Mouse (Mus musculus): ENCODE data around the gene Gstt1. TPM values are rescaled to one million over a fixed set of nuclear protein-coding genes. Genes with fewer than 3 reads are reported as not detected.
"Not testable (repeated sequence)": the region's sequence is repeated elsewhere in the genome, so short reads cannot be mapped to it uniquely, and the experiment has no call there.

Gene Gstt1
- polyA plus RNA-seq, 1 experiment from 2014 or later: 4.3 TPM

- WGBS: under 1% methylated on average over 47 of the region's 47 CpGs
- no peaks in the 10 kb centered on the region; the same call in 1 of the 2 replicates for H3K27me3 ChIP-seq (replicated peaks; ENCODE audit: low read depth, poor library complexity, severe bottlenecking)
- H3K36me3 ChIP-seq (replicated peaks): no peaks in the 10 kb centered on the region
- H3K4me3 ChIP-seq: peak within 1 kb of the TSS; percentile 72
- H3K4me1 ChIP-seq: peaks cover 12% of the 10 kb centered on the region
- no peaks in the 10 kb centered on the region for H3K9me3 ChIP-seq
- H3K27ac ChIP-seq (replicated peaks): peak within 1 kb of the TSS; percentile 75
- DNase-seq (ENCODE audit: low spot score): peak; percentile 97
Observed at GRCm38 (mm10) chr10:75772795-75773664, 25.4 kb downstream of the Gstt1 start, which contains the start of gene Ddt. TSS of gene Ddt (minus strand) at chr10:75773414.

DNA sequence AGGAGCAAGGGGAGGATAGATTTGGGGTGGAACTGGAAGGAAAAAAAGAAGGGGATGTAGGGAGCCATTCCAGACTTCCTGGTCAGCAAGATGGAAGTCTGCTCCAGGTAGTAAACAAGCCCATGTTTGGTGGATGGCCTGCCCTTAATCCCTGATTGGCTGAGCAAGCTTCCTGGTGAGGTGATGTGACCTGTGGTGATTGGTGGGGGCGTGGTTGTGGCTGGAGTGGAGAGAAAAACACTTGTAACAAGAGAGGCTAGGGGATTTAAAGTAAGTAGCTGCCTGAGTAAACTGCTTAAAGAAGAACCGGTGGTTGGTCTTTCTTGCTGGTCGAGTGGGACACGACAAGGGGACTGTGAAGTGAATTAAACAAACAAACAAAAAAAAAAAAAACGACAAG lies 30.6 kb downstream of the Gstt1 start:
- H3K4me1 ChIP-seq: peaks cover 26% of the 10 kb centered on the region
- not testable (repeated sequence) for DNase-seq (ENCODE audit: low spot score); H3K4me3 ChIP-seq; H3K9me3 ChIP-seq; H3K36me3 ChIP-seq (replicated peaks); H3K27me3 ChIP-seq (replicated peaks; ENCODE audit: low read depth, poor library complexity, severe bottlenecking); H3K27ac ChIP-seq (replicated peaks)
- WGBS: 35% methylated on average over 5 of the region's 5 CpGs

- Histone ChIP-seq H3K4me3 (no peak overlapping the region), H3K27me3 (replicated peaks; ENCODE audit: low read depth, poor library complexity, severe bottlenecking) (no peaks in the 10 kb centered on the region), H3K27ac (replicated peaks) (no peak overlapping the region), H3K4me1 (peaks cover 21% of the 10 kb centered on the region), H3K9me3 (no peaks in the 10 kb centered on the region), H3K36me3 (replicated peaks) (peaks cover 6% of the 10 kb centered on the region)
- no peak for DNase-seq (ENCODE audit: low spot score)
- 86% methylated on average over 6 of the region's 6 CpGs for WGBS
Observed at GRCm38 (mm10) chr10:75766856-75767255, 31.5 kb downstream of the Gstt1 start.

GRCm38 (mm10) chr10:75764519-75765473 lies 33.6 kb downstream of the Gstt1 start:
- WGBS: 1% methylated on average over 27 of the region's 27 CpGs
- Histone ChIP-seq H3K4me1 (peaks cover 21% of the 10 kb centered on the region), H3K9me3 (no peaks in the 10 kb centered on the region), H3K27me3 (replicated peaks; ENCODE audit: low read depth, poor library complexity, severe bottlenecking) (no peaks in the 10 kb centered on the region), H3K4me3 (peak overlapping the region; percentile 84), H3K36me3 (replicated peaks) (peaks cover 26% of the 10 kb centered on the region), H3K27ac (replicated peaks) (peak overlapping the region; percentile 84)
- DNase-seq (ENCODE audit: low spot score): peak; percentile 82

DNA sequence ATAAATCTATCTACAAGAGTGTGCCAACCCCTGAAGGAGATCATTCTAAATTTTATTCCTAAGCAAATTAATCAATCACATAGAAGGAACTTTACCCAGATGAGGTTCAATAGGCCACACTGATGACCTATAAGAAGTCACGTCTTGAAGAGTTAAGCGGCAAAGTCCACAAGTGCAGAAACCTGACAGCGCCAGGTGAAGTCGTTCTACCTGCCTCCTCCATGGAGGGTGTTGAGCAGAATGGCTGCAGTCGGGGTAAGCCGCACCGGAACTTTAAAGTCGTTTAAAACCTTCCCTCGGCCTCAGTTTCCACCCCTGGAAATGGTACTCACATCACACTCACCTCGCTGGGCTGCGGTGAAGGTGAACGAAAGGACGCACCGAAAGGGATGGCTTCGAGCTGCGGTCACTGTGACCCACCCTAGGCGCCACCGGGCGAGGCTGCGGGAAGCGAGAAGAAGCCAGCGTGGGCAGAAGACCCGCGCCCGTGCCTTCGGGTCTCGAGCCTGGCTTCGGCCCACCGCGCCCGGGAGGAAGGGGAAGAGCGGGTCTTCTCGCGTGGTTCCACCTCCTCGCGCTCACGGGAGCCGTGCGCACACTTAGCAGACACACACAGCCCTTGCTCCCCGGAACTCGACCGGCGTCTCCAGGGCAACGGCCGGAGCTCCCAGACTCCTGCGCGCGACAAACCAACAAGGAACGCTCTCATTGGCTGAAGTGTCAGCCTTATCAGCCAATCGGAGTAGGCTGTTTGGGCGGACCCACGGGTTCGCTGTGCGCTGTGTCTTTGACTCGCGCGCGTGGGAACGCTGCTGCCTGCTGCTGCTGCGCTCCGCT lies 34.5 kb downstream of the Gstt1 start, which contains the start of gene Cabin1:
Cabin1 (minus strand) TSS at position 660 of the 837 bp plus-strand sequence.
- H3K36me3 ChIP-seq (replicated peaks): peaks cover 35% of the 10 kb centered on the region
- H3K9me3 ChIP-seq: no peaks in the 10 kb centered on the region
- no peaks in the 10 kb centered on the region for H3K27me3 ChIP-seq (replicated peaks; ENCODE audit: low read depth, poor library complexity, severe bottlenecking)
- WGBS: under 1% methylated on average over 61 of the region's 61 CpGs
- H3K4me3 ChIP-seq: peak within 1 kb of the TSS; percentile 84
- peak; percentile 98 for DNase-seq (ENCODE audit: low spot score)
- peaks cover 21% of the 10 kb centered on the region for H3K4me1 ChIP-seq
- peak within 1 kb of the TSS; percentile 84 for H3K27ac ChIP-seq (replicated peaks)

DNA sequence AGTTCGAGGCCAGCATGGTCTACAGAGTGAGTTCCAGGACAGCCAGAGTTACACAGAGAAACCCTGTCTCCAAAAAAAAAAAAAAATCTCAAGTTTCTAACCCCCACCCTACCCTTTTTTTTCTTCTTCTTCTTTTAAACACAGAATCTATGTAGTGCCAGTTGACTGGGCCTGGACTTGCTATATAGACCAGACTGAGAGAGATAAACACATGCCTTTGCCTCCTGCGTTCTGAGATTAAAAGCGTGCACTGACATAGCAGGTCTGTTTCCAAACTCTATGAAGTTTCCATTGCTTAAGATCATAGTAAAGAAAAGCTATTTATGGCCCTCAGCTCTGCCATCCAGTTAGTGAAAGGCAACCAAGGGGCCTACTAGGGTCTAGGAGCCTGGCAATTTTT lies 36.0 kb downstream of the Gstt1 start:
- H3K4me3 ChIP-seq: peak overlapping the region; percentile 84; the same call in 1 of the 2 replicates
- no peak overlapping the region for H3K27ac ChIP-seq (replicated peaks)
- H3K36me3 ChIP-seq (replicated peaks): peaks cover 50% of the 10 kb centered on the region
- WGBS: 96% methylated on average over 3 of the region's 3 CpGs
- no peaks in the 10 kb centered on the region for H3K27me3 ChIP-seq (replicated peaks; ENCODE audit: low read depth, poor library complexity, severe bottlenecking)
- no peaks in the 10 kb centered on the region for H3K9me3 ChIP-seq
- H3K4me1 ChIP-seq: peaks cover 21% of the 10 kb centered on the region
- DNase-seq (ENCODE audit: low spot score): no peak

- Histone ChIP-seq H3K4me3 (no peak overlapping the region), H3K4me1 (peaks cover 21% of the 10 kb centered on the region), H3K27me3 (replicated peaks; ENCODE audit: low read depth, poor library complexity, severe bottlenecking) (no peaks in the 10 kb centered on the region), H3K27ac (replicated peaks) (no peak overlapping the region), H3K9me3 (no peaks in the 10 kb centered on the region), H3K36me3 (replicated peaks) (peaks cover 64% of the 10 kb centered on the region)
- no peak for DNase-seq (ENCODE audit: low spot score)
- WGBS: 93% methylated on average over 3 of the region's 3 CpGs
Observed at GRCm38 (mm10) chr10:75760311-75760710, 38.1 kb downstream of the Gstt1 start.

GRCm38 (mm10) chr10:75756719-75757118 lies 41.7 kb downstream of the Gstt1 start:
- H3K36me3 ChIP-seq (replicated peaks): peaks cover 92% of the 10 kb centered on the region
- DNase-seq (ENCODE audit: low spot score): no peak
- no peaks in the 10 kb centered on the region for H3K27me3 ChIP-seq (replicated peaks; ENCODE audit: low read depth, poor library complexity, severe bottlenecking)
- H3K27ac ChIP-seq (replicated peaks): no peak overlapping the region
- H3K4me1 ChIP-seq: no peaks in the 10 kb centered on the region
- H3K4me3 ChIP-seq: no peak overlapping the region
- no peaks in the 10 kb centered on the region for H3K9me3 ChIP-seq
- WGBS: 94% methylated on average over 11 of the region's 11 CpGs

DNA sequence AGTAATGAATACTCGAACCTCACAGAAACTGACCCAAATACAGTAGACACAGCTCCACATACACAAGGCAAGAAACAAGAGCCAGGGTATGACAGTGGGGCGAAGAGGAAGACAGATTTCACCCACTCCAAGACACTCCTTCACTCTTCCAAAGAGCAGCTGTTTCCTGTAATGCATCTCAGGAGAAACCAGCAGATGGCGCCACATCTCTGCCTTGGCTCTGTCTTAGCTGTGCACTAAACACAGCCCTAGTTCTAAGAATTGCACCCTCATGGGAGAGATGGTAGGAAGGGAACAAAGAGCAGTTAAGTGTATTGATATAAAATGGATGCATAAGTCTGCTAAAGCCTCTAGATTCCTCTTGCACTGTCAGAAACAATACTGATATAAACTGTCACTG lies 54.4 kb downstream of the Gstt1 start:
- peaks cover 99% of the 10 kb centered on the region for H3K36me3 ChIP-seq (replicated peaks)
- 50% methylated on average over 3 of the region's 3 CpGs for WGBS
- DNase-seq (ENCODE audit: low spot score): peak; percentile 77

GRCm38 (mm10) chr10:75743369-75743768 lies 55.0 kb downstream of the Gstt1 start:
- Histone ChIP-seq H3K9me3 (no peaks in the 10 kb centered on the region), H3K27ac (replicated peaks) (no peak overlapping the region), H3K4me1 (no peaks in the 10 kb centered on the region), H3K4me3 (no peak overlapping the region), H3K36me3 (replicated peaks) (peaks cover 99% of the 10 kb centered on the region), H3K27me3 (replicated peaks; ENCODE audit: low read depth, poor library complexity, severe bottlenecking) (no peaks in the 10 kb centered on the region)
- WGBS: 94% methylated on average over 12 of the region's 12 CpGs
- no peak for DNase-seq (ENCODE audit: low spot score)

More for the DNA sequence above, 54.4 kb downstream of the Gstt1 start:
- no peaks in the 10 kb centered on the region for H3K27me3 ChIP-seq (replicated peaks; ENCODE audit: low read depth, poor library complexity, severe bottlenecking)
- H3K4me1 ChIP-seq: no peaks in the 10 kb centered on the region
- no peak overlapping the region for H3K27ac ChIP-seq (replicated peaks)
- H3K9me3 ChIP-seq: no peaks in the 10 kb centered on the region
- no peak overlapping the region for H3K4me3 ChIP-seq

GRCm38 (mm10) chr10:75740866-75741265 lies 57.5 kb downstream of the Gstt1 start:
- 99% methylated on average over 3 of the region's 3 CpGs for WGBS
- H3K27me3 ChIP-seq (replicated peaks; ENCODE audit: low read depth, poor library complexity, severe bottlenecking): no peaks in the 10 kb centered on the region
- H3K4me1 ChIP-seq: no peaks in the 10 kb centered on the region
- H3K36me3 ChIP-seq (replicated peaks): peaks cover 98% of the 10 kb centered on the region
- no peaks in the 10 kb centered on the region for H3K9me3 ChIP-seq
- H3K27ac ChIP-seq (replicated peaks): no peak overlapping the region
- H3K4me3 ChIP-seq: no peak overlapping the region
- no peak for DNase-seq (ENCODE audit: low spot score)
